Mouse (Mus musculus) hindbrain, postnatal 0 days (tissue): ENCODE results near the gene Slc25a5. TPM values are rescaled to one million over a fixed set of nuclear protein-coding genes. Genes with fewer than 3 reads are reported as not detected.

ENCODE experiments used
- ATAC-seq: fragments of 200-750 bp; cut with Nextera tagmentation; 2 replicates; pipeline ENCODE4 v1.8.0; 2017; ENCODE audit warnings: mild to moderate bottlenecking, moderate TSS enrichment, moderate library complexity
- DNase-seq: peaks from one replicate; pipeline ENCODE4 v3.0.0-alpha.2; 2015; ENCODE audit warnings: low spot score
- H3K27ac ChIP-seq: fragments of 300-500 bp; sonication (generic); 2 replicates; pipeline ENCODE4 v1.5.1; 2014; ENCODE audit warnings: mild to moderate bottlenecking
- H3K27me3 ChIP-seq: fragments of 300-500 bp; sonication (generic); 2 replicates; pipeline ENCODE4 v1.6.1; 2014; ENCODE audit warnings: low read length, mixed read lengths; ENCODE audit not compliant: insufficient read depth
- H3K36me3 ChIP-seq: fragments of 300-500 bp; sonication (generic); 2 replicates; pipeline ENCODE4 v1.6.1; 2014; ENCODE audit warnings: low read length, mixed read lengths; ENCODE audit not compliant: insufficient read depth
- H3K4me1 ChIP-seq: fragments of 300-500 bp; sonication (generic); 2 replicates; pipeline ENCODE4 v1.6.1; 2014; ENCODE audit warnings: antibody characterized with exemption, low read length, mixed read lengths; ENCODE audit not compliant: insufficient read depth
- H3K4me2 ChIP-seq: fragments of 300-500 bp; sonication (generic); 2 replicates; pipeline ENCODE4 v1.6.1; 2014; ENCODE audit warnings: low read depth, mild to moderate bottlenecking, low read length, moderate library complexity, mixed read lengths
- H3K4me3 ChIP-seq: fragments of 300-500 bp; sonication (generic); 2 replicates; pipeline ENCODE4 v1.5.1; 2014; ENCODE audit warnings: low read length
- H3K9ac ChIP-seq: fragments of 300-500 bp; sonication (generic); replicated peaks from 2 replicates; pipeline ENCODE4 v1.6.1; 2014; ENCODE audit warnings: mild to moderate bottlenecking, low read length, moderate library complexity, mixed read lengths
- H3K9me3 ChIP-seq: fragments of 300-500 bp; sonication (generic); 2 replicates; pipeline ENCODE4 v1.6.1; 2016; ENCODE audit warnings: low read length, mixed read lengths
- CTCF ChIP-seq: IDR thresholded peaks from 2 replicates; pipeline ENCODE4 v1.5.1; 2016; ENCODE audit warnings: antibody characterized with exemption, control low read depth, low read depth
- WGBS: fragments of 180-500 bp; shearing (Covaris S2); extraction: QIAGEN DNeasy Blood & Tissue Kit; methylation state at CpG from one replicate; pipeline ENCODE4 v1.1.7; 2014; 5-methylcytosine and 5-hydroxymethylcytosine counted together
- polyA plus RNA-seq: library from polyadenylated mRNA; unstranded; fragments of >200 nt; fragmentation: Nextera tagmentation; extraction: Ambion mirVana; gene quantifications from 2 replicates; pipeline ENCODE4 v1.2.1, GENCODE M21; 2015
- total RNA-seq: library from RNA; depleted of rRNA; stranded (reverse); fragments of >200 nt; gene quantifications from 2 replicates; pipeline ENCODE4 v1.2.3, GENCODE M21; 2014; rRNA removed

The Slc25a5 gene
- total and polyA plus RNA-seq, 2 experiments from 2014 or later = 546 to 693 TPM

- Histone ChIP-seq H3K27ac (no peak overlapping the region), H3K9ac (no peak overlapping the region), H3K9me3 (no peaks in the 10 kb centered on the region), H3K36me3 (no peaks in the 10 kb centered on the region), H3K4me3 (no peak overlapping the region), H3K4me2 (no peak overlapping the region), H3K4me1 (no peaks in the 10 kb centered on the region), H3K27me3 (no peaks in the 10 kb centered on the region)
- DNase-seq = no peak
- 77% methylated on average over 6 of the region's 6 CpGs for WGBS
- no peak for TF ChIP-seq CTCF
- ATAC-seq = no peak
These were observed 41.7 kb downstream of the Slc25a5 start for GRCm38 (mm10) chrX:36837069-36837676.

GRCm38 (mm10) chrX:36839391-36839790 is 43.9 kb downstream of the Slc25a5 start:
- Histone ChIP-seq H3K27ac (no peak overlapping the region), H3K4me1 (no peaks in the 10 kb centered on the region), H3K9ac (no peak overlapping the region), H3K4me3 (no peak overlapping the region), H3K27me3 (no peaks in the 10 kb centered on the region), H3K4me2 (no peak overlapping the region), H3K9me3 (no peaks in the 10 kb centered on the region), H3K36me3 (no peaks in the 10 kb centered on the region)
- no peak for TF ChIP-seq CTCF
- ATAC-seq (no peak), DNase-seq (peak; percentile 58)
- WGBS = 60% methylated on average over 7 of the region's 7 CpGs

- no peak overlapping the region for H3K4me2 ChIP-seq
- no peaks in the 10 kb centered on the region for H3K4me1 ChIP-seq
- 88% methylated on average over 6 of the region's 6 CpGs for WGBS
- H3K36me3 ChIP-seq = no peaks in the 10 kb centered on the region
- H3K27me3 ChIP-seq = no peaks in the 10 kb centered on the region
- no peak overlapping the region for H3K9ac ChIP-seq
- no peak overlapping the region for H3K4me3 ChIP-seq
- ATAC-seq (no peak), DNase-seq (no peak)
- H3K9me3 ChIP-seq = no peaks in the 10 kb centered on the region
- no peak overlapping the region for H3K27ac ChIP-seq
- no peak for TF ChIP-seq CTCF
These were observed 46.2 kb downstream of the Slc25a5 start for GRCm38 (mm10) chrX:36841698-36842097.

- no peak for TF ChIP-seq CTCF
- H3K9ac ChIP-seq = no peak overlapping the region
- WGBS = 75% methylated on average over 4 of the region's 4 CpGs
- no peak for DNase-seq
- H3K4me1 ChIP-seq = no peaks in the 10 kb centered on the region
- H3K27ac ChIP-seq = no peak overlapping the region
- no peak for ATAC-seq
- H3K4me2 ChIP-seq = no peak overlapping the region
- H3K27me3 ChIP-seq = no peaks in the 10 kb centered on the region
- no peaks in the 10 kb centered on the region for H3K36me3 ChIP-seq
- H3K9me3 ChIP-seq = no peaks in the 10 kb centered on the region
- no peak overlapping the region for H3K4me3 ChIP-seq
These were observed 48.0 kb downstream of the Slc25a5 start for GRCm38 (mm10) chrX:36843346-36843990.

- Histone ChIP-seq H3K36me3 (no peaks in the 10 kb centered on the region), H3K4me2 (no peak overlapping the region), H3K4me3 (no peak overlapping the region), H3K9ac (no peak overlapping the region), H3K27me3 (no peaks in the 10 kb centered on the region), H3K4me1 (no peaks in the 10 kb centered on the region), H3K9me3 (no peaks in the 10 kb centered on the region), H3K27ac (no peak overlapping the region)
- DNase-seq (no peak), ATAC-seq (no peak)
- TF ChIP-seq CTCF = no peak
- WGBS = 67% methylated on average over 1 of the region's 1 CpGs
These were observed 51.7 kb downstream of the Slc25a5 start for GRCm38 (mm10) chrX:36847152-36847551.

Other genes with a start within 250 kb of the Slc25a5 start
- 335 and 360 TPM in 2 replicates for gene Pgrmc1, start 197.4 kb upstream of the Slc25a5 start, total RNA-seq
- gene Pgrmc1, start 197.4 kb upstream of the Slc25a5 start, polyA plus RNA-seq = 619 and 625 TPM in 2 replicates
- 5.9 and 7.3 TPM in 2 replicates for gene Akap17b, start 150.3 kb upstream of the Slc25a5 start, total RNA-seq
- 4.8 and 5.1 TPM in 2 replicates for gene Akap17b, start 150.3 kb upstream of the Slc25a5 start, polyA plus RNA-seq
- gene Slc25a43, start 52.0 kb upstream of the Slc25a5 start, total RNA-seq = 0.83 and 1.8 TPM in 2 replicates
- gene Slc25a43, start 52.0 kb upstream of the Slc25a5 start, polyA plus RNA-seq = 0.86 and 0.90 TPM in 2 replicates
- 28.5 and 31.2 TPM in 2 replicates for gene Ube2a, start 78.2 kb downstream of the Slc25a5 start, total RNA-seq
- 134 and 140 TPM in 2 replicates for gene Ube2a, start 78.2 kb downstream of the Slc25a5 start, polyA plus RNA-seq
- gene C330007P06Rik, start 78.5 kb downstream of the Slc25a5 start, total RNA-seq = 20.5 and 26.8 TPM in 2 replicates
- 20.5 and 21.5 TPM in 2 replicates for gene C330007P06Rik, start 78.5 kb downstream of the Slc25a5 start, polyA plus RNA-seq
- 12.8 and 15.0 TPM in 2 replicates for gene Nkrf, start 107.2 kb downstream of the Slc25a5 start, total RNA-seq
- 15.3 and 15.4 TPM in 2 replicates for gene Nkrf, start 107.2 kb downstream of the Slc25a5 start, polyA plus RNA-seq
- 81.3 and 106 TPM in 2 replicates for gene Sept6, start 196.1 kb downstream of the Slc25a5 start, total RNA-seq
- 55.0 and 59.6 TPM in 2 replicates for gene Sept6, start 196.1 kb downstream of the Slc25a5 start, polyA plus RNA-seq